In genomic region chr1:105988903-105989639, GRCm38 (mm10) we compare ENCODE assay signal across 8 mouse cellular contexts. TPM values are rescaled to one million over a fixed set of nuclear protein-coding genes. Genes with fewer than 3 reads are reported as not detected.
DNase-seq lines count a peak whose midpoint lies in the region; ATAC-seq and TF ChIP-seq lines count a peak whose summit lies in the region.

No protein-coding gene starts in this region.

- TF ChIP-seq POLR2A in cortical plate, adult 2 months (IDR thresholded peaks at IDR 0.05; ENCODE audit: extremely low read depth, insufficient read depth, low read length) = no peak

- 66% methylated on average over 14 of the region's 14 CpGs for WGBS in intestine, embryonic 14.5 days
- 74% methylated on average over 14 of the region's 14 CpGs for WGBS in neural tube, embryonic 13.5 days

- no peak overlapping the region for H3K27ac ChIP-seq in left cerebral cortex, adult 2 months
- no peak overlapping the region for H3K27ac ChIP-seq in cortical plate, adult 2 months (ENCODE audit: insufficient read depth, low read length)
- H3K27ac ChIP-seq in intestine, embryonic 14.5 days (ENCODE audit: low read depth) = no peak overlapping the region
- H3K27ac ChIP-seq in neural tube, embryonic 13.5 days (replicated peaks) = no peak overlapping the region

- intact Hi-C loops in left cerebral cortex, adult 2 months (cut with DNase I) = no loop called here
- intact Hi-C loops in gastrocnemius, postnatal 14 days (cut with DNase I; ENCODE audit: low total_unique reads) = no loop called here

- ATAC-seq in intestine, embryonic 14.5 days (replicated peaks; ENCODE audit: low FRiP score, low TSS enrichment, low read depth) = no peak
- ATAC-seq in neural tube, embryonic 13.5 days (ENCODE audit: low read depth) = no peak

- peak overlapping the region; percentile 59 for H3K9ac ChIP-seq in intestine, embryonic 14.5 days (ENCODE audit: low read length)
- H3K9ac ChIP-seq in neural tube, embryonic 13.5 days = no peak overlapping the region

- H3K4me2 ChIP-seq in intestine, embryonic 14.5 days (ENCODE audit: low read length) = peak overlapping the region; percentile 61
- H3K4me2 ChIP-seq in neural tube, embryonic 13.5 days = peak overlapping the region; percentile 100

- TF ChIP-seq CTCF in left cerebral cortex, adult 2 months (IDR thresholded peaks at IDR 0.05) = no peak
- no peak for TF ChIP-seq CTCF in cortical plate, adult 2 months (IDR thresholded peaks at IDR 0.05; ENCODE audit: extremely low read depth, insufficient read depth, low read length)

- H3K4me1 ChIP-seq in cortical plate, adult 2 months (ENCODE audit: control insufficient read depth, insufficient read depth, low read length) = no peaks in the 10 kb centered on the region
- peaks cover 24% of the 10 kb centered on the region for H3K4me1 ChIP-seq in intestine, embryonic 14.5 days (replicated peaks; ENCODE audit: control insufficient read depth, insufficient read depth, low read length)
- peaks cover 22% of the 10 kb centered on the region for H3K4me1 ChIP-seq in neural tube, embryonic 13.5 days (replicated peaks)

- no peaks in the 10 kb centered on the region for H3K27me3 ChIP-seq in intestine, embryonic 14.5 days (replicated peaks; ENCODE audit: control insufficient read depth, insufficient read depth, low read length)
- H3K27me3 ChIP-seq in neural tube, embryonic 13.5 days = peaks cover 3% of the 10 kb centered on the region

- no peaks in the 10 kb centered on the region for H3K9me3 ChIP-seq in intestine, embryonic 14.5 days (ENCODE audit: control insufficient read depth, low read length)
- H3K9me3 ChIP-seq in neural tube, embryonic 13.5 days = no peaks in the 10 kb centered on the region

- H3K4me3 ChIP-seq in left cerebral cortex, adult 2 months = peak overlapping the region; percentile 76
- H3K4me3 ChIP-seq in cortical plate, adult 2 months (ENCODE audit: insufficient read depth, low read length) = peak overlapping the region; percentile 83; the same call in 1 of the 2 replicates
- peak overlapping the region; percentile 86 for H3K4me3 ChIP-seq in intestine, embryonic 14.5 days (ENCODE audit: low read depth, low read length)
- H3K4me3 ChIP-seq in neural tube, embryonic 13.5 days = peak overlapping the region; percentile 85; the same call in 1 of the 2 replicates

- DNase-seq in left cerebral cortex, adult 2 months (ENCODE audit: extremely low spot score in 1 of 2, low spot score in 2 of 2) = no peak
- DNase-seq in left cerebral cortex, adult 18-20 months (ENCODE audit: low spot score in 2 of 2) = no peak
- DNase-seq in intestine, embryonic 14.5 days (ENCODE audit: low spot score) = peak; percentile 20
- no peak for DNase-seq in thymus, postnatal 10 days (ENCODE audit: low spot score in 2 of 2)
- no peak for DNase-seq in gastrocnemius, postnatal 14 days
- DNase-seq in frontal cortex, postnatal 25 days (ENCODE audit: low spot score in 2 of 2) = no peak

- no peaks in the 10 kb centered on the region for H3K36me3 ChIP-seq in intestine, embryonic 14.5 days (ENCODE audit: control insufficient read depth, insufficient read depth, low read length)
- no peaks in the 10 kb centered on the region for H3K36me3 ChIP-seq in neural tube, embryonic 13.5 days

RNA-seq across cellular contexts. Expression of gene Zcchc2, which starts 1.1 kb away (rescaled TPM):
- 10 to 100 TPM; 23.2 to 26.4 TPM for total RNA-seq in left cerebral cortex, adult 2 months (2021)
- 10 to 100 TPM; 22.2 to 24.0 TPM for total RNA-seq in left cerebral cortex, adult 18-20 months (2021)
- 18.7 and 19.6 TPM in 2 replicates for polyA plus RNA-seq in cortical plate, adult 2 months (2012; rRNA removed)
- polyA plus RNA-seq in intestine, embryonic 14.5 days (2014; fragmentation: Nextera tagmentation; extraction: Ambion mirVana) = 3.5 and 4.0 TPM in 2 replicates
- 1.4 and 1.7 TPM in 2 replicates for polyA plus RNA-seq in neural tube, embryonic 13.5 days (2015; fragmentation: Nextera tagmentation; extraction: Ambion mirVana)
- 1 to 10 TPM; 5.6 to 6.5 TPM for total RNA-seq in gastrocnemius, postnatal 14 days (2021)
